Mouse (Mus musculus) spleen, embryonic (tissue): ENCODE results near the gene Sec31a.

Experiments
- CTCF ChIA-PET: fragments of 350-600 bp; sonication (Branson Sonifier 250); formaldehyde crosslinking; loops from one replicate; lab custom pipeline; 2022; lab: Charles Lee

The Sec31a gene

GRCm38 (mm10) chr5:100410281-100410680 lies 5.8 kb downstream of the Sec31a start:
- CTCF ChIA-PET, result no interaction called here

- CTCF ChIA-PET, result no interaction called here
Measured at GRCm38 (mm10) chr5:100408485-100408884, 7.5 kb downstream of the Sec31a start.

- CTCF ChIA-PET, result no interaction called here
Measured at GRCm38 (mm10) chr5:100396753-100397152, 19.3 kb downstream of the Sec31a start.

- CTCF ChIA-PET, result interaction anchor here (0.5 to 0.6 kb wide), 3 partner anchors 17 to 432 kb away, joined by 3 to 5 read pairs (median 4); no protein-coding TSS in a partner anchor
Measured at GRCm38 (mm10) chr5:100393681-100394080, 22.4 kb downstream of the Sec31a start.

GRCm38 (mm10) chr5:100392436-100392955 lies 23.5 kb downstream of the Sec31a start:
- CTCF ChIA-PET, result no interaction called here

GRCm38 (mm10) chr5:100383782-100384510 lies 32.1 kb downstream of the Sec31a start:
- CTCF ChIA-PET, result no interaction called here

- CTCF ChIA-PET, result interaction anchor here (0.6 kb wide), 1 partner anchor 206 kb away, joined by 4 read pairs; no protein-coding TSS in a partner anchor
Measured at GRCm38 (mm10) chr5:100381094-100381493, 34.9 kb downstream of the Sec31a start.

- CTCF ChIA-PET, result no interaction called here
Measured at GRCm38 (mm10) chr5:100380277-100380676, 35.8 kb downstream of the Sec31a start.

GRCm38 (mm10) chr5:100378981-100379380 lies 37.1 kb downstream of the Sec31a start:
- CTCF ChIA-PET, result no interaction called here

- CTCF ChIA-PET, result no interaction called here
Measured at GRCm38 (mm10) chr5:100378211-100378610, 37.8 kb downstream of the Sec31a start.

- CTCF ChIA-PET, result no interaction called here
Measured at GRCm38 (mm10) chr5:100377376-100377775, 38.7 kb downstream of the Sec31a start.

GRCm38 (mm10) chr5:100374703-100375102 lies 41.3 kb downstream of the Sec31a start:
- CTCF ChIA-PET, result no interaction called here

- CTCF ChIA-PET, result no interaction called here
Measured at GRCm38 (mm10) chr5:100373952-100374351, 42.1 kb downstream of the Sec31a start.

GRCm38 (mm10) chr5:100370919-100371318 lies 45.1 kb downstream of the Sec31a start:
- CTCF ChIA-PET, result no interaction called here

- CTCF ChIA-PET, result no interaction called here
Measured at GRCm38 (mm10) chr5:100369825-100370459, 46.1 kb downstream of the Sec31a start.

GRCm38 (mm10) chr5:100369093-100369492 lies 46.9 kb downstream of the Sec31a start:
- CTCF ChIA-PET, result no interaction called here

- CTCF ChIA-PET, result no interaction called here
Measured at GRCm38 (mm10) chr5:100368527-100368926, 47.5 kb downstream of the Sec31a start.

GRCm38 (mm10) chr5:100367051-100367450 lies 49.0 kb downstream of the Sec31a start:
- CTCF ChIA-PET, result interaction anchor here (0.6 kb wide), 1 partner anchor 10 kb away, joined by 5 read pairs; no protein-coding TSS in a partner anchor

GRCm38 (mm10) chr5:100360296-100360695 lies 55.7 kb downstream of the Sec31a start:
- CTCF ChIA-PET, result no interaction called here

GRCm38 (mm10) chr5:100358334-100358733 lies 57.7 kb downstream of the Sec31a start:
- CTCF ChIA-PET, result no interaction called here

GRCm38 (mm10) chr5:100354644-100355043 lies 61.4 kb downstream of the Sec31a start:
- CTCF ChIA-PET, result no interaction called here

- CTCF ChIA-PET, result interaction anchor here (0.6 kb wide), 1 partner anchor 636 kb away, joined by 3 read pairs; no protein-coding TSS in a partner anchor
Measured at GRCm38 (mm10) chr5:100352986-100353848, 62.8 kb downstream of the Sec31a start.
